Mouse (Mus musculus): ENCODE data around the gene Dcst1. TPM values are rescaled to one million over a fixed set of nuclear protein-coding genes. Genes with fewer than 3 reads are reported as not detected.
A peak's percentile ranks its signal among the peaks of the same experiment; 100 is the strongest.

The Dcst1 gene
- polyA plus RNA-seq (2012; ENCODE audit: insufficient read depth, insufficient read length, low replicate concordance, missing spikeins) = not detected in 2 replicates

DNA sequence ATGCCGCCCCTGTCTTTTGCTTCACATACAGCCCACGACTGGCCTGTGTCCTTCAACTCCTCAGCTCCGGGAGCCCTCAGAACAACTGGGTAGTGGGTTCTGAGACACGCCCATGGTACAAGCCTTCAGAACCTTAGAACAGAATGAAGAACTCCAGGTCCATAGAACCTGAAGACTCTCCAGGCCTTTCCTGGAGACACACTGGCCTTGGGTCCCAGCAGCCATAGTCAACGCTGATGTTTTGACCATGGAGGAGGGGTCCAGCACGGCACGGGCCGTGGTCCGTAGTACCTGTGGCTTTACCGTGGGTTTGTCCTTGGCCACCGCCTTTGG lies at the start of gene Dcst1:
Gene Dcst1, minus strand, starts transcription at position 101 of the 333 bp plus-strand sequence.
- Histone ChIP-seq H3K4me1 (ENCODE audit: control insufficient read depth, insufficient read depth, low read length) (no peaks in the 10 kb centered on the region), H3K4me3 (ENCODE audit: insufficient read depth, low read depth, low read length) (no peak within 1 kb of the TSS), H3K27ac (ENCODE audit: insufficient read depth, low read depth, low read length) (no peak within 1 kb of the TSS)
- WGBS = 92% methylated on average over 11 of the region's 11 CpGs
- TF ChIP-seq POLR2A (IDR thresholded peaks at IDR 0.05; ENCODE audit: insufficient read depth, low read depth, low read length) (no peak), CTCF (IDR thresholded peaks at IDR 0.05; ENCODE audit: insufficient read depth, low read depth, low read length) (no peak)

DNA sequence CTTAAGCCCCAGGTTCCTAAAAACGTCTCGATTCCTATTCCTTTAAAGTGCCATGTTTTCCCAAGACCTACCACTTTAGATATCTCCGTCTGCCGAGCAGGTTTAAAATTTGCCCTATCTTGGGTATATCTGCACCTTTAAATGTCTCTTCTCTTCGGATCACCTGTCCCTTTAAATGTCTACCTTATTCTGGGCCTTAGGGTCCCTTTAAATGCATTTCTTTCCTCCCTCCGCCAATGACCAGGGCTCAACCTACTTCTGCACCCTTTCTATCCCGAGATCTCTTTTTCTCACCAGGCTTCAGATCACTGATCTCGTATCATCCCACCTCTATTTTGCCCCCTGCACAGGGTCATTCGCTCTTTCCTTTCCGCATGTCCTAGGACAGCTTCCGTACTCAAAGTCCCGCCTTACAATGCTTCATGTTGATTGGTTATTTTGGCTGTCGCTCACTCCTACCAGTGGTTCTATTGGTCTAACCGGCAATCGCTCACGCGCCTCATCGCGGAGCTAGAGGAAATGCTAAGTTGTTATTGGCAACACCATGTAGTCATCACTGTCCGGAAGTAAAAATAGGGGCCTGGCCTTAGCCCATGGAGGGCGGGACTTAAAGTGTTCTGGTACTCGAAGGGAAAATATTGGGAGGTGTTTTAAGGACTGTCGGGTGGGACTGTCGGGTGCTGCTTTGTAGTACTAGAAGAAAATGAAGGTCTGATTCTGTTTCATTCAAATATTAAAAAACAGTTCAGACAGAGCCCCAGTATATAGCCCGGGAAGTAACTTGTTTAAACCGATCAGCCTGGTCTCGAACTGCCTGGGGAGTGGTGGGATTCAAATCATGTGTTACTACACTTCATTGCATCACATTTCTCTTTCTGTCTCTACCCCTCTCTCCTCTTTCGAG lies 46.7 kb upstream of the Dcst1 start, which contains the start of gene Flad1:
Gene Flad1, minus strand, starts transcription at position 381 of the 904 bp plus-strand sequence.
- Histone ChIP-seq H3K27ac (ENCODE audit: insufficient read depth, low read depth, low read length) (peak within 1 kb of the TSS; percentile 87), H3K4me3 (ENCODE audit: insufficient read depth, low read depth, low read length) (peak within 1 kb of the TSS; percentile 62), H3K4me1 (ENCODE audit: control insufficient read depth, insufficient read depth, low read length) (peaks cover 15% of the 10 kb centered on the region)
- TF ChIP-seq POLR2A (IDR thresholded peaks at IDR 0.05; ENCODE audit: insufficient read depth, low read depth, low read length) (no peak), CTCF (IDR thresholded peaks at IDR 0.05; ENCODE audit: insufficient read depth, low read depth, low read length) (no peak)
- WGBS = 3% methylated on average over 28 of the region's 28 CpGs

DNA sequence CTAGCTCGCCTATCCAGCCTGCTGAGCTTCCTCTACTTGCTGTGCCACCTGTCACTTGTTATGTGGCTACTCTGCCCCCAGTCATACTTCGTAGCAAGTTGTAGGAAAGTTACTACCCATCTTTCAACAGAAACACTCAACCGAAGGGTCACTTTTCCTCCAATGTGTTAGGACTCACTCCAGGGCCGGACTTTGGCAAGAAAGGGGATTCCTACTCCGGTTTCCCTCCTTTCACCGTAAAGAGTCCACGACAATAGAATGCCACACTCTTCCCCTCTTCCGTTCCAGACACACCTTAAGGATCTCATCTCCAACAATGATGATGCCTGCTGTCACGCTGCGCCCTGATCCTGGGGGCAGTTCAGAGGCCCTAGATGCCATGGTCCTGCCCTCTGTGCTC lies 45.8 kb upstream of the Dcst1 start:
- peaks cover 15% of the 10 kb centered on the region for H3K4me1 ChIP-seq (ENCODE audit: control insufficient read depth, insufficient read depth, low read length)
- no peak overlapping the region for H3K27ac ChIP-seq (ENCODE audit: insufficient read depth, low read depth, low read length)
- peak overlapping the region; percentile 62 for H3K4me3 ChIP-seq (ENCODE audit: insufficient read depth, low read depth, low read length)
- WGBS = 75% methylated on average over 10 of the region's 10 CpGs
- TF ChIP-seq CTCF (IDR thresholded peaks at IDR 0.05; ENCODE audit: insufficient read depth, low read depth, low read length) (no peak), POLR2A (IDR thresholded peaks at IDR 0.05; ENCODE audit: insufficient read depth, low read depth, low read length) (no peak)

DNA sequence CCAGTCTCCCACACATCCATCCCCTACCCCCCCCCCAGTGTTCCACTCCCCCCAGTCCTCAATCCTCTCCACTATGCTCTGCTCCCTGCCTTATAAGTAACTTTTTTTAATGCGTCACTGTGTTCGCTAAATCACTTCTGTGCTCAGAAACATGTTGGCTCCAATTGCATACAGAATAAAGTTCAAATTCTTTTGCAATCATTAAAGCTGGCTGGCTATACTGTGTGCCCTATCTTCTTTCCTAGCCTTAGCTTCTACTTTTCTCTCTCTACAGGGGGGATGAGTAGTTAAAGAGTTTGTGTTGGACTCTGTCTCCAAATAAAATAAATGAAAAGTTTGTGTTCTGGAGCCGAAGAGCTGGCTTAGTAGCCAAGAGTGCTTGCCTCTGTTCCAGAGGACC lies 44.6 kb upstream of the Dcst1 start:
- TF ChIP-seq CTCF (IDR thresholded peaks at IDR 0.05; ENCODE audit: insufficient read depth, low read depth, low read length) (no peak), POLR2A (IDR thresholded peaks at IDR 0.05; ENCODE audit: insufficient read depth, low read depth, low read length) (no peak)
- peaks cover 15% of the 10 kb centered on the region for H3K4me1 ChIP-seq (ENCODE audit: control insufficient read depth, insufficient read depth, low read length)
- no peak overlapping the region for H3K27ac ChIP-seq (ENCODE audit: insufficient read depth, low read depth, low read length)
- no peak overlapping the region for H3K4me3 ChIP-seq (ENCODE audit: insufficient read depth, low read depth, low read length)
- 95% methylated on average over 3 of the region's 3 CpGs for WGBS

DNA sequence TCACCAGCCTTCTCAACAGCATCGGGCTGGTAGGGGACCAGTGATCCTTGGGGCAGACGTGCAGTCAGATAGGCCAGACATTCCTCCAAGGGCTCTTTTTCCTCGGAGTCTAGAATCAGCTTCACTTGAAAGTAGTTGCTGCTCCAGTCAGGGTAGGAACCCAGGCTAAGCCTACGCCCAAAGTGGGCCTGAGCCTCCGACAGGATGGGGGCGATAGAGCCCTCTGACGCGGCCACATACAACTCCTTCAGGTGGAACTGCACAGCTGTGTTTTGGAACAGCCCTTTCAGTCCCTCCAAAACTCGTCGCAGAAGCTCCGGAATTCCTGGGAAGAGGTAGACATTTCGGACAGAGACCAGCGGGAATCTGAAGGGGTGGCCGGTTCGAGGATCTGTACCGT lies 43.4 kb upstream of the Dcst1 start:
- WGBS = 68% methylated on average over 16 of the region's 16 CpGs
- TF ChIP-seq CTCF (IDR thresholded peaks at IDR 0.05; ENCODE audit: insufficient read depth, low read depth, low read length) = no peak

DNA sequence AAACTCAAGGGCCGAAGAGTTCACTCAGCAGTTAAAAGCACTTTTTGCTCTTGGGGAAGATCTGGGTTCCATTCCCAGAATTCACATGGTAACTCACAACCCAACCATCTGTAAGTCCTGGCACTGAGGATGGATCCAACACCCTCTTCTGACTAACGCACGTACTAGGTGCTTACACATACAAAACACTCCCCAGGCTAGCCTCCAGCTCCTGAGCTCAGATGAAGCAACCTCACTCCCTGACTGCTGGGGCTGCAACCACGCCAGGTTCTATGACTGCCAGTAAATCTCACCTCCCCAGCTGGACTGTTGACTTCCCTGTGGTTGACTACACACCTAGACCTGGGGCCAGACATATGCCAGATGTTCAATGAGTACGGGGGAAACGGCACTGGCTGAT lies 41.8 kb upstream of the Dcst1 start:
- Histone ChIP-seq H3K4me3 (ENCODE audit: insufficient read depth, low read depth, low read length) (no peak overlapping the region), H3K27ac (ENCODE audit: insufficient read depth, low read depth, low read length) (no peak overlapping the region), H3K4me1 (ENCODE audit: control insufficient read depth, insufficient read depth, low read length) (peaks cover 15% of the 10 kb centered on the region)
- no peak for TF ChIP-seq CTCF (IDR thresholded peaks at IDR 0.05; ENCODE audit: insufficient read depth, low read depth, low read length)
- TF ChIP-seq POLR2A (IDR thresholded peaks at IDR 0.05; ENCODE audit: insufficient read depth, low read depth, low read length) = no peak
- 88% methylated on average over 6 of the region's 6 CpGs for WGBS

More for the DNA sequence above, 43.4 kb upstream of the Dcst1 start:
- H3K27ac ChIP-seq (ENCODE audit: insufficient read depth, low read depth, low read length) = no peak overlapping the region
- no peak overlapping the region for H3K4me3 ChIP-seq (ENCODE audit: insufficient read depth, low read depth, low read length)
- peaks cover 15% of the 10 kb centered on the region for H3K4me1 ChIP-seq (ENCODE audit: control insufficient read depth, insufficient read depth, low read length)

DNA sequence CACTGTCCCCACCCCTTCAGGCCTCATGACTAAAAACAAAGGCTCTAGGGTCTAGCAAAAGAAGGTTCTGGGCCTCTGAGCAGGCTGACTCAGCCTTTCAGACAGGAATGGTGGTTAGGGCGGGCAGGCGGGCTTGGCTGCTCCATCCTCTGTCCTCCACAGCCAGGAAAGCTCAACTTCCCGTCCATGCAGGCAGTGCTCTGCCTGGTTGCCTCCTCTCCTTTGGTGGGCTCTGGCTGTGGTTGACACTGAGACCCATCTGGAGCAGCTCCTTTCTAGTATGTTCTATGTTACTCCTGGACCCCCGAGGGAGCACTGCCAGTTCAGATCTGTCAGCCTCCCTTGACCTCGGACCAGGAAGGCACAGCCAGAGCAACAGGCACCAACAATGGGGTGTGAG lies 37.6 kb upstream of the Dcst1 start, which contains the start of gene Lenep:
Gene Lenep, minus strand, starts transcription at position 101 of the 400 bp plus-strand sequence.
- no peak within 1 kb of the TSS for H3K27ac ChIP-seq (ENCODE audit: insufficient read depth, low read depth, low read length)
- H3K4me3 ChIP-seq (ENCODE audit: insufficient read depth, low read depth, low read length) = no peak within 1 kb of the TSS
- H3K4me1 ChIP-seq (ENCODE audit: control insufficient read depth, insufficient read depth, low read length) = 0 out of 2 replicates have a peak, but pooled peaks cover 3% of the 10 kb centered on the region
- no peak for TF ChIP-seq CTCF (IDR thresholded peaks at IDR 0.05; ENCODE audit: insufficient read depth, low read depth, low read length)
- no peak for TF ChIP-seq POLR2A (IDR thresholded peaks at IDR 0.05; ENCODE audit: insufficient read depth, low read depth, low read length)
- 73% methylated on average over 5 of the region's 5 CpGs for whole genome bisulfite sequencing

DNA sequence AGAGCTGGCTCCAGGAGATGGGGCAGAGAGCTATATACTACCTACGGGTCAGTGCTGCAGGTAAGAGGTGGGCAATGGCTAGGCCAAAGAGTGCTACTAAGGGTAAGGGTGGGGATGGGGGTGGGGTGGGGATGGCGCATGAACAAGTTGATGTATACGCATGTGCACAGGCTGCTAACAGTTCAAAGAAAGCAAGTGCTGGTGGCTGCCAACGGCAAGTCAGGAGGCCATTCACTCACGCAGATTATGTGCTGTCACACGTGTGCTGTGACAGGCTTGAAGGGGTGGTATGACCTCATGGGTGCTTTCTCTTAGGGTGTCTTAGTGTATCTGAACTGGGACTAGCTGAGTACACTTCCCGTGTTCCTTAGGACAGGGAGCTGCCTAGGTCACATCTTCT lies 36.3 kb upstream of the Dcst1 start:
- WGBS = 91% methylated on average over 7 of the region's 7 CpGs

DNA sequence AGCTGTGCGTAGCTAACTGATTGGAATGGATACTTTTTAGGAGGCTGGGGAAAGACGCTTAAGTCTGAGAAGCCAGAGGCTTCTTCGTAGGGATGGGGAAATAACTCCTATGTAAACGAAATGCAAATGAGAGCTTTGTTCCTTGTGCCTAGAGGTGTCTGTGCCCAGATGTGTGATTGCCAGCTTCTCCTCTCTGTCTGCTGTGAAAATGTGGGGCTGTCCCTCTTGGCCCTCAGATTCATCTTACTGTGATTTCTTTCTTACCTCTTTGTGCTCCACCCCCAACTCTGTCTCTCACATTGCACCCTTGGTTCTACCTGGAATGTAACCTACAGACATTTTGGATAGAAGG lies 31.6 kb upstream of the Dcst1 start:
- WGBS = 4% methylated on average over 4 of the region's 4 CpGs
- no peak for TF ChIP-seq CTCF (IDR thresholded peaks at IDR 0.05; ENCODE audit: insufficient read depth, low read depth, low read length)
- TF ChIP-seq POLR2A (IDR thresholded peaks at IDR 0.05; ENCODE audit: insufficient read depth, low read depth, low read length) = no peak
- Histone ChIP-seq H3K4me3 (ENCODE audit: insufficient read depth, low read depth, low read length) (no peak overlapping the region), H3K27ac (ENCODE audit: insufficient read depth, low read depth, low read length) (no peak overlapping the region), H3K4me1 (ENCODE audit: control insufficient read depth, insufficient read depth, low read length) (peaks cover 32% of the 10 kb centered on the region)

More for the DNA sequence above, 36.3 kb upstream of the Dcst1 start:
- no peak overlapping the region for H3K4me3 ChIP-seq (ENCODE audit: insufficient read depth, low read depth, low read length)
- H3K4me1 ChIP-seq (ENCODE audit: control insufficient read depth, insufficient read depth, low read length) = no peaks in the 10 kb centered on the region
- no peak for TF ChIP-seq CTCF (IDR thresholded peaks at IDR 0.05; ENCODE audit: insufficient read depth, low read depth, low read length)
- TF ChIP-seq POLR2A (IDR thresholded peaks at IDR 0.05; ENCODE audit: insufficient read depth, low read depth, low read length) = no peak
- H3K27ac ChIP-seq (ENCODE audit: insufficient read depth, low read depth, low read length) = no peak overlapping the region
